Mouse (Mus musculus): ENCODE results near the gene Pcsk6. TPM values are rescaled to one million over a fixed set of nuclear protein-coding genes. Genes with fewer than 3 reads are reported as not detected.

The Pcsk6 gene
- polyA plus RNA-seq, 1 experiment from 2014 or later, result 7.0 TPM

DNA sequence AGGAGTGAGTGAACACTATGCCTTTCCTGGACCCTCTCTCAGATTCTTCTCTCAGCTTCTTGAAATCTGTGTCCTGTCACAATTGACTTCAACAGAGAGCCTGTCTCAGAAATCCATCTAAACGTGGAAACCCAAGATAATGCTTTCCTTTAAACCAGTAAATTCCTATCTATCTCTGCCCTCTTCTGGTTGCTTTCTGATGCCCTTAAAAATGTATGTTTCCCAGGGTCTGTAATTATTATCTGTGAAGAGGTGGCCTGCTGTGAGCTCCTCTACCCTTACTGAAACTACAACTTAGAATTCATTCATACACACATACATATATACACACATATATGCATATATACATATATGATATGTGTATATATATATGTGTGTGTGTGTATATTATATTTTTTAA is 73.7 kb downstream of the Pcsk6 start:
- H3K4me3 ChIP-seq (ENCODE audit: low read depth, low read length), result no peak overlapping the region
- no peaks in the 10 kb centered on the region for H3K27me3 ChIP-seq (ENCODE audit: control insufficient read depth, insufficient read depth, low read length)
- H3K36me3 ChIP-seq (ENCODE audit: control insufficient read depth, insufficient read depth, low read length), result no peaks in the 10 kb centered on the region
- WGBS, result 29% methylated on average over 1 of the region's 1 CpGs
- H3K9ac ChIP-seq (ENCODE audit: low read length), result no peak overlapping the region
- no peaks in the 10 kb centered on the region for H3K4me1 ChIP-seq (replicated peaks; ENCODE audit: control insufficient read depth, insufficient read depth)
- no peaks in the 10 kb centered on the region for H3K9me3 ChIP-seq (ENCODE audit: control insufficient read depth, low read length)
- no peak overlapping the region for H3K4me2 ChIP-seq (replicated peaks; ENCODE audit: low read depth)
- no peak for TF ChIP-seq EP300 (optimal IDR thresholded peaks at IDR 0.05)
- peak; percentile 33 for TF ChIP-seq CTCF (IDR thresholded peaks at IDR 0.05; ENCODE audit: low read depth)
- ATAC-seq (ENCODE audit: low FRiP score, low TSS enrichment), result no peak
- no peak overlapping the region for H3K27ac ChIP-seq (replicated peaks)
- DNase-seq (ENCODE audit: low spot score), result no peak

DNA sequence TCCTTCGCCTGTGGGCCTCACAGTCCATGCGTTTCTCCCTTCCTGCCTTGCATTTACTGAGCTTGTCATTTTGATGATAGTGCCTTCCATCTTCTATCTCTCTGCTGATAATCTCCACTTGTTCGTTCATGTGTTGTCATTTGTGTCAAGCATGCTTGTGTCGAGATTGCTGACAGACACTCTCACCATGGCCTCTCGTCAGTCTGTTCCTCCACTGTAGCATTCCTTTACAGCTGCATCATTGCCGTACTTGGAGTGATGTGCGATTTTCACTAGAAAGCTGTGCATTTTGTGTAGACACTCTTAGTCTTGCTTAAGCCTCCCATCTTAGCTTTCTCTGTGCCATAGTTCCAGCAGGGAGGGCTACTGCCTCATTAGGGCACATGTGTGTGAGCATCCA is 79.5 kb downstream of the Pcsk6 start:
- Histone ChIP-seq H3K4me2 (replicated peaks; ENCODE audit: low read depth) (no peak overlapping the region), H3K27me3 (ENCODE audit: control insufficient read depth, insufficient read depth, low read length) (no peaks in the 10 kb centered on the region), H3K4me1 (replicated peaks; ENCODE audit: control insufficient read depth, insufficient read depth) (no peaks in the 10 kb centered on the region), H3K9ac (ENCODE audit: low read length) (no peak overlapping the region), H3K9me3 (ENCODE audit: control insufficient read depth, low read length) (no peaks in the 10 kb centered on the region), H3K36me3 (ENCODE audit: control insufficient read depth, insufficient read depth, low read length) (no peaks in the 10 kb centered on the region), H3K4me3 (ENCODE audit: low read depth, low read length) (no peak overlapping the region), H3K27ac (replicated peaks) (no peak overlapping the region)
- TF ChIP-seq CTCF (IDR thresholded peaks at IDR 0.05; ENCODE audit: low read depth) (no peak), EP300 (optimal IDR thresholded peaks at IDR 0.05) (no peak)
- DNase-seq (ENCODE audit: low spot score) (no peak), ATAC-seq (ENCODE audit: low FRiP score, low TSS enrichment) (no peak)
- 55% methylated on average over 7 of the region's 7 CpGs for WGBS

DNA sequence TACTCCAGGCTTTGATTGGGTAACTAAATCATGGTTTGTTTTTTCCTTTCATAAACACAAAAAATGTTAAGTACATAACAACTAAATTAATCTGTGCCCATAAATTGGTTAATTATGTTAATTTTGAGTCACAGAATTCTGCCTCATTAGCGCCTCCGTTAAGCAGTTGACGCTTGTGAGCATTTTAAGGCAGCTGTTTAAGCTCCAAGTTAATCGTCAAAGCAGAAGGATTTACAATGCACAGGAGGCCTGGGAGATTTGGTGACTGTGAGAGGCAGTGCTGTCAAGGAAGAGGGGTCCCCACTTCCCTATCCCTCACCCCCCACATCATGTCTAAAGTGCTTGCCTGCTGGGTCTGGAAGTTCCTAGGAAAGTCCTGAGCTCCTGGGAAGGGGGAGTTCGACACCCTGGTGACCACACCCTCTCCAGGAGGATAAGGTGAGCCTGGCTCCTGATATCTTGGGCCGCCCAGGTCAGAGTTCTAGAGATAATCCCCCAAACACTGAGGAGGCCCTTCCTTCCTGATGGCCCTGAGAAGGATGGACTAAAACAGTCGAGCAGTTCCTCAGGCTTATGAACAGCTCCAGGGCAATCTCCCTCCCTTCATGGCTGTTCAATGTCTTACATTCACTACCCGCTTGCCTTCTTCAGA is 83.9 kb downstream of the Pcsk6 start:
- no peak for ATAC-seq (ENCODE audit: low FRiP score, low TSS enrichment)
- DNase-seq (ENCODE audit: low spot score), result no peak
- TF ChIP-seq EP300 (optimal IDR thresholded peaks at IDR 0.05), result no peak
- no peak overlapping the region for H3K27ac ChIP-seq (replicated peaks)
- H3K4me3 ChIP-seq (ENCODE audit: low read depth, low read length), result no peak overlapping the region
- H3K4me1 ChIP-seq (replicated peaks; ENCODE audit: control insufficient read depth, insufficient read depth), result no peaks in the 10 kb centered on the region
- 56% methylated on average over 8 of the region's 8 CpGs for WGBS
- no peak overlapping the region for H3K9ac ChIP-seq (ENCODE audit: low read length)
- no peaks in the 10 kb centered on the region for H3K36me3 ChIP-seq (ENCODE audit: control insufficient read depth, insufficient read depth, low read length)
- H3K9me3 ChIP-seq (ENCODE audit: control insufficient read depth, low read length), result no peaks in the 10 kb centered on the region
- no peak overlapping the region for H3K4me2 ChIP-seq (replicated peaks; ENCODE audit: low read depth)
- no peaks in the 10 kb centered on the region for H3K27me3 ChIP-seq (ENCODE audit: control insufficient read depth, insufficient read depth, low read length)

DNA sequence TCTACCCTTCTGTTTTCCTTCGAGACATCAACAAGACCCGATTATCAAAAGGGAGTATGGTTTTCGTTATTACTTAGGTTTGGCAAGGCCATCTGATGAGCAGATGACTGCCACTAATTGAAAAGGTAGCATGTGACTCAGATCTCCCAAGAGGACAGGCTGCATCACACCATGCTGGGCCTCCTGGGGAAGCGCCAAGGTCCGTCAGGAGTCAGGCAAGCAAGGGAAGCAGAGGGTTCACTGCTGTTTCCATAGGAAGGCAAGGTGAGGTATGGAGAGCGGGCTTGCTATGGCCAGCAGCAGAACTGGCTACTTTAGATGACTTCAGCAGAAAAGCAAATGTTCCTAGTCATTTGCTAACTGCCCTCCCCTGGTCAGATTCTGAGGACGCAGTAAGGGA is 84.9 kb downstream of the Pcsk6 start:
- no peak overlapping the region for H3K27ac ChIP-seq (replicated peaks)
- H3K27me3 ChIP-seq (ENCODE audit: control insufficient read depth, insufficient read depth, low read length), result no peaks in the 10 kb centered on the region
- H3K9me3 ChIP-seq (ENCODE audit: control insufficient read depth, low read length), result no peaks in the 10 kb centered on the region
- H3K4me2 ChIP-seq (replicated peaks; ENCODE audit: low read depth), result no peak overlapping the region
- no peaks in the 10 kb centered on the region for H3K4me1 ChIP-seq (replicated peaks; ENCODE audit: control insufficient read depth, insufficient read depth)
- ATAC-seq (ENCODE audit: low FRiP score, low TSS enrichment) (no peak), DNase-seq (ENCODE audit: low spot score) (no peak)
- no peaks in the 10 kb centered on the region for H3K36me3 ChIP-seq (ENCODE audit: control insufficient read depth, insufficient read depth, low read length)
- 85% methylated on average over 7 of the region's 7 CpGs for WGBS
- TF ChIP-seq CTCF (IDR thresholded peaks at IDR 0.05; ENCODE audit: low read depth) (no peak), EP300 (optimal IDR thresholded peaks at IDR 0.05) (no peak)
- H3K9ac ChIP-seq (ENCODE audit: low read length), result no peak overlapping the region
- no peak overlapping the region for H3K4me3 ChIP-seq (ENCODE audit: low read depth, low read length)

DNA sequence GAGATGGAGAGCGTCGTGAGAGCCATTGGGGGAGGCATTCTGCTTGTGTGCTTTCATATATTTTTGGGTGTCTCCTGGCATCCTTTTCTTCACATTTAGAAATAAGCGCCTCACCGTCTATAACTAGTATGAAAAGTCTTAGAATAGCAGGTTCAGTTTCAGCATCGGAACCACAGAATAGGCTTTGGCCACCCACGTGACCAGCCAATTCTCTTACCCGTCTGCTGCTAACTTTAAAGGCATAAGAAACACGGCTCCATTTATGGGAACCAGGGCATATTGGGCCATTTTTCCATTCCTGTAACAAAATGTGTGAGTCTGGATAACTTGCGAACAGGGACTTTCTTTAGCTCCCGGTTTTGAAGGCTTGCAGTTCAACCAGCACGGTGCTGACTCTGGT is 87.4 kb downstream of the Pcsk6 start:
- Histone ChIP-seq H3K27ac (replicated peaks) (no peak overlapping the region), H3K36me3 (ENCODE audit: control insufficient read depth, insufficient read depth, low read length) (no peaks in the 10 kb centered on the region), H3K4me1 (replicated peaks; ENCODE audit: control insufficient read depth, insufficient read depth) (no peaks in the 10 kb centered on the region), H3K9me3 (ENCODE audit: control insufficient read depth, low read length) (no peaks in the 10 kb centered on the region), H3K9ac (ENCODE audit: low read length) (no peak overlapping the region), H3K4me2 (replicated peaks; ENCODE audit: low read depth) (no peak overlapping the region), H3K27me3 (ENCODE audit: control insufficient read depth, insufficient read depth, low read length) (no peaks in the 10 kb centered on the region), H3K4me3 (ENCODE audit: low read depth, low read length) (no peak overlapping the region)
- ATAC-seq (ENCODE audit: low FRiP score, low TSS enrichment), result no peak
- no peak for DNase-seq (ENCODE audit: low spot score)
- no peak for TF ChIP-seq CTCF (IDR thresholded peaks at IDR 0.05; ENCODE audit: low read depth)
- no peak for TF ChIP-seq EP300 (optimal IDR thresholded peaks at IDR 0.05)
- WGBS, result 95% methylated on average over 11 of the region's 11 CpGs

DNA sequence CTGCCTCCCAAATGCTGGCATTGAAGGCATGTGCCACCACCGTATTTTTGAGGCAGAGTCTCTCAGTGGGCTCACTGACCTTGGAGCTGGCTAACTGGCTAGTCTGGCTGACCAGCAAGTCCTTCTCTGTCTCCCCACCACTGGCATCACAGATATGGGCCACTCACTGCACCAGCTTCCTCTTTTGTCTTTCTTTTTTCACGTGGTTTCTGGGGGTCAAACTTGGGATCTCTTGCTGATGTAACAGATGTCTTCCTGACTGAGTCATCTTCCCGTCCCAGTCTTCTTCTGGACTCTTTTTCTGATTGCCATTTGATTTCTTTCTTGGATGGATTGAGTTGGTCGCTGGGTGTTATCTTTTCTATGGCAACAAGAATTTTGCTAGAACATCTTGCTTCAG is 93.0 kb downstream of the Pcsk6 start:
- no peaks in the 10 kb centered on the region; the same call in 1 of the 2 replicates for H3K4me1 ChIP-seq (replicated peaks; ENCODE audit: control insufficient read depth, insufficient read depth)
- no peaks in the 10 kb centered on the region for H3K27me3 ChIP-seq (ENCODE audit: control insufficient read depth, insufficient read depth, low read length)
- ATAC-seq (ENCODE audit: low FRiP score, low TSS enrichment), result no peak
- TF ChIP-seq CTCF (IDR thresholded peaks at IDR 0.05; ENCODE audit: low read depth) (no peak), EP300 (optimal IDR thresholded peaks at IDR 0.05) (no peak)
- DNase-seq (ENCODE audit: low spot score), result no peak
- no peaks in the 10 kb centered on the region for H3K36me3 ChIP-seq (ENCODE audit: control insufficient read depth, insufficient read depth, low read length)
- H3K27ac ChIP-seq (replicated peaks), result no peak overlapping the region
- H3K9me3 ChIP-seq (ENCODE audit: control insufficient read depth, low read length), result no peaks in the 10 kb centered on the region
- no peak overlapping the region for H3K4me3 ChIP-seq (ENCODE audit: low read depth, low read length)
- H3K4me2 ChIP-seq (replicated peaks; ENCODE audit: low read depth), result no peak overlapping the region
- no peak overlapping the region for H3K9ac ChIP-seq (ENCODE audit: low read length)
- WGBS, result 65% methylated on average over 4 of the region's 4 CpGs
